Mouse (Mus musculus) embryonic stem cell, embryonic (primary cell): ENCODE results near the gene Nipsnap3a.

Experiments
- CTCF ChIA-PET, 4 experiments: fragments of 300-600 bp in 2 of 4; fragments of 350-600 bp in 2 of 4; sonication (Branson Sonifier 250); formaldehyde crosslinking; loops; one replicate each; lab custom pipeline; 2022; ENCODE audit warnings: inconsistent platforms in 2 of 4; lab: Charles Lee
- POLR2A ChIA-PET, 4 experiments: fragments of 300-600 bp in 2 of 4; fragments of 350-600 bp in 2 of 4; sonication (Branson Sonifier 250); formaldehyde crosslinking; loops; one replicate each; lab custom pipeline; 2022; ENCODE audit warnings: antibody characterized with exemption in 4 of 4, inconsistent platforms in 1 of 4; lab: Charles Lee

Gene Nipsnap3a

DNA sequence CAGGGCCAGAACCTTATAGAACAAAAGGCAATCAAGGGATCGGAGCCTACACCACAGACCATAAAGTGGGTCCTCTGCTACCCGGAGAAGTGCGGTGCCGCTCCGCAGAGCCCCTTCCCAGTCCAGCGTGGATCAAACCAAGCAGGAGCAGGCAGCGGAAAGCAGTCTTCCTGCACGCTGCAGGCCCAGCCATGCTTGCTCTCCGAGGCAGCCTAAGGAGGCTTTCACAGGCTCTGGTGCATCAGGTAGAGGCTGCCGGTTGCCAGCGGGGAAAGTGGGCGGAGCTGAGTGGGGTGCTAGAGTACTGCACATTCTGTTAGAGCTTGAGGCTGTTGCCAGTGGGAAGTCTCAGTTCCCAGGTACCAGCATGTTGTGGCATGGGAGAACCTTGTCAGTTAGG is at the start of gene Nipsnap3a:
Nipsnap3a (plus strand) TSS at position 25 of the 400 bp plus-strand sequence.
- ChIA-PET CTCF (interaction anchor here in 1 of 4 experiments (0.6 kb wide), 1 partner anchor 177 kb away, joined by 5 read pairs; no protein-coding TSS in a partner anchor), POLR2A (interaction anchor here in 1 of 4 experiments (1.0 kb wide), 1 partner anchor 21 kb away, joined by 3 read pairs; no protein-coding TSS in a partner anchor)

DNA sequence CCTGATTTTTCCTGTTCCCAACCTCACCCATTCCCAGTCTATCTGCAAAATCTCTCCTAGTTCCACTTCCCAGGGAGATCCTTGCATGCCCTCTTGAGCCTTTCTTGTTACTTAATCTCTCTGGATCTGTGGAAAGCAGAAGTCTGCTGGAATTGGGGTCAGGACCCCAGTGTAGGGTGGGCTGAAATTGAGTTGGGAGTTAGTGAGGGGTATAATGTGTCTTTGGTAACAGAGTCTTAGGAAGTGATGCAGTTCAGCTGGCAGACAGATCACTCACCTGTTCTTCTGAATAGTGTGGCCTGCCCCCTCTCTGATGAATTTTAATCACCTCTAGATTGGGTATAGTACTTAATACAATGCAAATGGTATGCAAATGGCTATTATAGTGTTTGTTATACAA is 42.4 kb upstream of the Nipsnap3a start:
- CTCF ChIA-PET: no interaction called here
- POLR2A ChIA-PET: interaction anchor here in 1 of 4 experiments (0.6 kb wide), 1 partner anchor 33 kb away, joined by 3 read pairs; no protein-coding TSS in a partner anchor

DNA sequence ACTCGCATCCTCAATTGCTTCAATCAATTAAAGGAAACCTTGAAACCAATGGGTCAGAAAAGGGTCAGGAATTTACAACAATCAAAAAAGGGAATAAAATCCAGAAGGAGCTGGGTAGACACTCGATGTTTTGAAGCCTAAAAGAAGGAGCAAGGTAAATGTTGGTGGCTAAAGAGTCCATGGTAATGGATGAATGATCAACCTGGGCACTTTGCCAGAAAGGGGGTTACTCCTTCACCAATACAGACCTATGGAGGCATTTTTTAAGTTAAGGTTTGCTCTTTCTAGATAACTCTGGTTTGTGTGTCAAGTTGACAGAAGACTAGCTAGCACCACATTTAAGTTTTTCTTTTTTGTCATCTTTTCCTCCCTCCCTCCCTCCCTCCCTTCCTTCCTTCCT is 40.1 kb upstream of the Nipsnap3a start:
- ChIA-PET POLR2A (no interaction called here), CTCF (no interaction called here)

DNA sequence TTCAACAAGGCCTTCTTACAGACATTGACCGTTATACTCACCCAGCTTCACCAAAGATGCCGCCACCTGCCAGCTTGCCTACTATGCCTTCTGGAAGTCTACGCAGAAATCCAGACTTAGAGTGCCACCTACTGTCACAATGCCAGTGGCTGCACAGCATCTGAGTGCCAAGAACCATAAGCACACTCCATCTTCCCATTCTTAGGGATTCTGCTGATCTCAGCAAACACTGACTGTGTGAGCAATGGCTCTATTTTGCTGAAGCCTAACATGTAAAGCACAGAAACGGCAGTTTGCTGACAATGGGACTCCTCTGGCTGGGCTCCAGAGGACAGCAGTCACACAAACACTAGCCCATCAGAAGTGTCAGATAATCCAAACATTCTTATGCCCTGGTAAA is 30.4 kb upstream of the Nipsnap3a start:
- POLR2A ChIA-PET: no interaction called here
- CTCF ChIA-PET: interaction anchor here in 2 of 4 experiments (0.5 to 0.6 kb wide), 2 partner anchors 13 to 1310 kb away, joined by 3 to 4 read pairs; no protein-coding TSS in a partner anchor

DNA sequence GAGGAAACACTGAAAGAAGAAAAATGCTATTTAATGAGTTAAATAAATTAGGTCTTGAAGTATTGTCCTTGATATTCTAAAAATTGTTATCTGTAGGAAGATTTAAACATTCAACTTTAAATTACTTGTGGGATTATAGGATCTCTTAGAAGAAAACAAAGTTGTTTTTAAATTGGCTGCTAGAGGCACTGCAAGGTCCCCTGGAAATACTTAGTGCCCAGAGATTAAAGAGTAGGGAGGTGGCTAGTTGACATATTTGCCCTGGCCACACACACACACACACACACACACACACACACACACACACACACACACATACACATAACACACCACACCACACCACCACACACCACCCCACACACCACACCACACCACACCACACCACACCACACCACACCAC is 24.8 kb upstream of the Nipsnap3a start, which contains the start of gene Olfr270:
Olfr270 (plus strand) TSS at position 301 of the 400 bp plus-strand sequence.
- ChIA-PET CTCF (no interaction called here), POLR2A (no interaction called here)

DNA sequence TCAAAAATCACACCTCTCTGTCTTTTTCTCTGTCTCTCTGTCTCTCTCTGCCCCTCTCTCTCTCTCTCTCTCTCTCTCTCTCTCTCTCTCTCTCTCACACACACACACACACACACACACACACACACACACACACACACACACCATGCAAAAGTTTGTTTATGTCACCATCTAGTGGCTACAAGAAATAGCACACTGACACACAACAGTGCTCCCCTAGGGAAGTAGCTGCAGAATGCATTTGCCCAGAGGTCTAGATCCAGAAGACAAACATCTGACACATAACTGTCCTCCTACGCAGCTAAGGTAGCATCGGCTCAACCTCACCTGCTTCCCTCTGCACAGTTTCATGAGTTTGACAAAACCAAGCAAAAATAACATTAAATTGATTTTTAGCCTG is 3.9 kb upstream of the Nipsnap3a start:
- POLR2A ChIA-PET: interaction anchor here in 1 of 4 experiments (0.7 kb wide), 2 partner anchors 45 to 110 kb away, joined by 4 to 5 read pairs; no protein-coding TSS in a partner anchor
- CTCF ChIA-PET: interaction anchor here (0.5 to 1.1 kb wide), 31 partner anchors 13 to 1934 kb away, joined by 3 to 14 read pairs (median 4); no protein-coding TSS in a partner anchor

DNA sequence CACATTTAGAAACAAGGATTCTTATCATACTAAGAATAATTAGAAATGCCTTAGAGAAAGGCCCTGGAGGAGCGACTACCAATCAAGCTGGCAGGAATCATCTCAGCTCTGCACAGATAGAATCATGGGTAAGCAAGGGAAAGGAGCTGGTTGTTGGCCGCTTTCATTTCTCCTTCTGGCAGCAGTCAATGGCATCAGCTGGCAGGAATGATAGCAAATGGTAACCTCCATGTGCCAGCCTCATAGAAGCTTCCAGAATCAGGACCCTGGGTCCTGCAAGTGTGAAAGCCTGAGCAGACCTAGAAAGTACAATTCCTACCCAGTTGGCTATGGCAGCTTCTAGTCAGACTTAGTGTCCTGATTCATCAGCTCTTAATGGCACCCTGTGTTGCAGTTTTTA is 2.8 kb upstream of the Nipsnap3a start:
- ChIA-PET POLR2A (no interaction called here), CTCF (interaction anchor here in 1 of 4 experiments (0.7 kb wide), 1 partner anchor 47 kb away, joined by 5 read pairs; no protein-coding TSS in a partner anchor)

DNA sequence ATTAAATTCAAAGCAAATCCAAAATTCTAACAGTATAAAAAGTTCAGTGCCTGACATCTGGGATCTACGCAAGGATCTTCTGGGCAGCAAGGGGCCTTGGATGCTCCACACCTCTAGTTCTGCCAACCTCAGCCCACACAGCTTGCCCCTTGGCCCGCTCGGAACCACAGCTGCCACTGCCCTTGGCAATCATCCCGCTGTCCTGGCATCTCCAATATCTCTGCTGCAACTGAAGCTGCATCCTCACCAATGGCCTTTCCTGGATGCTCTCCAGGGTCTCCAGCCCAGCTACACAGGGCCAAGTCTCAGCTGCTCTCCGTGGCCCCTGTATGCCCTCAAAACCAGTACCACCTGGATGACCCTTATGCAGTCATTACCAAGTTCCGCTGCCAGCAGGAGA is 10.4 kb downstream of the Nipsnap3a start:
- CTCF ChIA-PET: interaction anchor here in 1 of 4 experiments (0.6 kb wide), 1 partner anchor 59 kb away, joined by 4 read pairs; no protein-coding TSS in a partner anchor
- POLR2A ChIA-PET: no interaction called here

DNA sequence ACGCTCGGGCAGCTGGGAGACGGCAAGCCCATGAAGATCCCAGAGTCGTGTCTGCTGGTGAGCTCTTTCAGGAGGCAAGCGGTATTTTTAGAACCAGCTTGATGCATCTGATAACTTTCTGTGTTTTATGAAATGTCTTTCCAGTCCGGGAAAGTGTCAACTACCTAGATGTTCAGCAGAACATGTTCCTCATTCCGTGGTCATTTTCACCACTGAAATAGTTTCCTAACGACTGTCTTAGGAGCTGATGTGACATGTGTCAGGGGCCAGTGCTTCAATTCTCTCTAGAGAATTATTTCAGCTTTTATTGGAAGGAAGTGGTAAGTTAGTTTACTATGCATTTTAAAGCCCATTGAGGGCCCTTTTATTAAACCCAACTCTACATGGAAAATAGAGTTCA is 11.1 kb downstream of the Nipsnap3a start:
- ChIA-PET POLR2A (no interaction called here), CTCF (no interaction called here)

DNA sequence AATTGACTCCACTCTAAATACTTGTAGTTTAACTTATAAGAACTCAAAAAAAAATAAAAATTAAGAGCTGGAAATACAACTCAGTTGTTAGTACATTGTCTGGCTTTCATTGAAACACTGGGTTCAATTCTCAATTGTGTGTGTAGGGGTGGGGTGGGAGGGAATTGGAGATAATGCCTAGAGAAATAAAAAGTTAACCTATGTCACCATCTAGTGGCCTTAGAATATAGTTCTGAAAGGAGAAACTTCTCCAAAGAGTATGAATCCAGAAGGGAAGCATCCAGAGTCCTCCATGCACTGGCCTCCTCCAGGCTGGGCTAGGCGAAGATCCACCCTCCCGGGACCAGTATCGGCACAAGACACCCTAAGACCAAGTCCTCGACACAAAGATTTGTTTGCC is 20.1 kb downstream of the Nipsnap3a start:
- CTCF ChIA-PET: interaction anchor here in 1 of 4 experiments (0.6 kb wide), 1 partner anchor 534 kb away, joined by 3 read pairs; no protein-coding TSS in a partner anchor
- POLR2A ChIA-PET: interaction anchor here in 1 of 4 experiments (0.7 kb wide), 1 partner anchor 544 kb away, joined by 3 read pairs; no protein-coding TSS in a partner anchor

DNA sequence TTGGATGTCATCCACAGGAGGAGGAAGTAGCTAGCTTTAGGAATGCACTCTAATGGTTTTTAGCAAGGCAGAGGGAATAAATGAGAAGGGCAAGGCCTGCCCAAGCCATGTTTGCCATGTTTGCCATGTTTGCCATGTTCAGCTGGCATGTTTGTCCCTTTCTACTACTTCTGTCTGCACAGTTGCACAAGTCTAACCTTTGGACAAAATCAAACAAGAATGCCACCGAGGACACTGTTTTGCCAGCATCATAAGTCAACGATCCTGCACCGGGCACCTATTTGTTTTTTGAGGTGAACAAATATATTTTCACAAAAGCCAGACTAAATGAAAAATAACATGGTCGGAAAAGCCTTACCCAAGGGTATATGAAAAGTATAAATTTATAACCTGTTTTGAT is 20.8 kb downstream of the Nipsnap3a start:
- POLR2A ChIA-PET: interaction anchor here in 1 of 4 experiments (1.5 kb wide), 1 partner anchor 21 kb away, joined by 3 read pairs; the partner anchor contains the start of gene Nipsnap3a
- CTCF ChIA-PET: no interaction called here

DNA sequence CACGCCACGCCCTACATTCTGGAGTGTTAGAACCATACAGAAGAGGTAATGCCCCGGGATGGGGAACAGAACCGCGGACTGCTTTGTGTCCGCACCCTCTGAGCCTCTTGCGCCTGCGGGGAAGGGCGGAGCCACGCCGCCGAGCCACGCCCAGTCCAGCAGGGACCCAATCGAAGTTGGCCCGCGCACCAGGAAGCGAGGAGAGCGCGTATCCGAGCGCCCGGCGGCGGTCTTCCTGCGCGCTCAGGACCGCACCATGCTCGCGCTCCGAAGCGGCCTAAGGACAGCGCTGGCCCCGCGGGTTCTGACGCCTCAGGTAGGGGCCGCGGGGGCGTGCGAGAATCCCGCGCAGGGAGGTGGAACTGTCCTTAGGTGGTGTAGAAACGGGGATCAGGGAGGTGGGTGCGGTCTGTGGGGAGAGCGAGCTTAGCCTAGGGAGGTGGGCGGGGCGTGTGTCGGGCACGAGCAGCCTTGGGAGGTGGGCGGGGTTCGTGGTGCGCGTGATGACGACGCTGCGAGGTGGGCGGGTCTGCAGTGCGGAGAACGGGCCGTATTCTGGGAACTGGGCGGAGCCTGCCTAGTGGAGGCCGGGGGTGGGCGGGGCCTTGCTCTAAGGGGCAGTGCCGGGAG is 22.8 kb downstream of the Nipsnap3a start, which contains the start of gene Nipsnap3b:
Nipsnap3b (plus strand) TSS at position 149 of the 630 bp plus-strand sequence.
- POLR2A ChIA-PET: interaction anchor here in 3 of 4 experiments (0.5 to 1.6 kb wide), 15 partner anchors 9 to 1554 kb away, joined by 3 to 7 read pairs (median 3); partner anchors contain the start of gene Abca1 (in 1 of the 3)
- CTCF ChIA-PET: interaction anchor here in 2 of 4 experiments (0.6 to 0.7 kb wide), 4 partner anchors 27 to 940 kb away, joined by 3 to 6 read pairs (median 3); no protein-coding TSS in a partner anchor

DNA sequence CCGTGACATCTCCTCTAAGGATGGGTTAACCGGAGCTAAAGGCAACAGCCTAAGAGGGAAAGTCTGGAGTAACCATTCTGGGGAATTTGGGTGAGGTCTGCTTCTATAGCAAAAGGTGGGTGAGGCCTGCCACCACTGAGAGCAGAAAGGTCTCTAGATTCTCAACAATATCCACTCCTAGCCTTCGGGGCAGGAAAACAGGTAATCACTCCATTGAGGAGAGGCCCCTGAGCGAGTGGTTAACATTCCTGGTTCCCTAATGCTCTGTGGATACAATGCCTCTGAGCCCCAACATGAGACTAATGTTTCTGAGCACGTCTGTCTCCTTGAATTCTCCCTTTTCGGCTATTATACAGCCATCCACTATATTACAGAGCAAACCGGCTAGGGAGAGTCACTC is 25.3 kb downstream of the Nipsnap3a start:
- CTCF ChIA-PET: no interaction called here
- POLR2A ChIA-PET: no interaction called here

DNA sequence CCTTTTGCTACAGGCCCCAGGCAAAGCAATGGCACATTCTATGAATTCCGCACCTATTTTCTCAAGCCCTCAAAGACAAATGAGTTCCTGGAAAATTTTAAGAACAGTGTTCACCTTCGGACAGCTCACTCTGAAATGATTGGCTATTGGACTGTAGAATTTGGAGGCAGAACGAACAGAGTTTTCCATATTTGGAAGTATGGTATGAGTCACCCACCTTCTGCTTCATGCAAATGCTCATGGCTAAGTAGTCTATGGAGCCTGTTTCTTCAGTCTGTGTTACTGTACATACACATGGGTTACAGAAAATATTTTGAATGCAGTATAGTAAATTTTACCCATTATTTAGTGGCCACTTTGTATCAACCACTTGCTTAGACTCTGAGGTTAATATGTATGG is 26.0 kb downstream of the Nipsnap3a start:
- POLR2A ChIA-PET: no interaction called here

DNA sequence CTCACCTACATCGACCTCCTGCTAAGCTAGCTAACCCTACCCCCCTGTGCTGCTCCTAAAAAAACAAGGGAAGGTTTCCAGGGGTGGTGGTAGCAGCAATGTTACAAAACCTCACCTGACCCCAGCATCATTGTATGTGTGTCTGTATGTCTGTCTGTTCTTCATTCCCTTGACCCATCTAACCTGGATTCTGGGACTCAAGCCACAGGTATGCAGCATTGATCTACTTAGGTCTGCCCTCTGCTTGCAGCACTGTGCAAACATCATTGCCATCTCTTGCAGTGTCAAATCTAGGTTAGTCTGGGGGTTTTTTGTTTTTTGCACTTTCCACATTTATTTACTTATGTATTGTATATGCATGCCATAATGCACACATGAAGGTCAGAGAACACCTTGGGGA is 29.3 kb downstream of the Nipsnap3a start:
- ChIA-PET CTCF (no interaction called here), POLR2A (no interaction called here)

More for the DNA sequence above, 26.0 kb downstream of the Nipsnap3a start:
- CTCF ChIA-PET: no interaction called here

DNA sequence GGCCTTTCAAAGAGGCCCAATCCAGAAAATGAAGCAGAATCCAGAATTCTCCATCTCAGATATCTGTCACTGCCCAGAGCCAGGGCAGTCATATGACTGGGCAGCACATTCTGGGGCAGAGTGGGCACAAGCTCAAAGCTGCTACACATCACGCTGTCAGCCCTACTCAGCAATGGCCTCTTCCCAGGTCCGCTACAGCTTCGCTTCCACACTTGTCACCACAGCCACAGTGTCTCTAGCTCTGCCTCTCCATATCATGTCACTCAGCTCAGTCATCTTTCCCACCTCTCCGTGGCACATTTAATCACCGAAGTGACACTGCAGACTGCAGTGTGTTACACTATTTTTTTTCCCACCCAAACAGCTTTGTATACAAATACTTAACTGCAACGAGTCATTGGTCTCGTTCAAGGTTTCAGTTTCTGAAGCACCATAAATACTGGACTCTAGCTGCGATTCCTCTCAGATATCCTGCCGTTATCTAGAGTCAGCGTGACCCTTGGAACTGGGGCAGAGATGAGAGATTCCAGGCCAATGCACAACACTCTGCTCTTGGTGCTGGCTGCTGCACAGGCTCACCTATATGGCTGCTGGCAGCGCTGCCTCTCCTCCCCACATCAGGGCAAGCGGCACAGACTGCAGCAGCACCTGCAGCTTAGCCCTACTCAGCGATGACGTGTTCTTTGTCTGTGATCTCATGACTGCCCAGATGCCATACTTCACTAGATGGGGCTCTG is 34.3 kb downstream of the Nipsnap3a start:
- CTCF ChIA-PET: no interaction called here
- POLR2A ChIA-PET: interaction anchor here in 2 of 4 experiments (0.6 to 1.5 kb wide), 2 partner anchors 12 to 17 kb away, joined by 3 to 6 read pairs; partner anchors contain the start of gene Nipsnap3b (in 1 of the 2)

DNA sequence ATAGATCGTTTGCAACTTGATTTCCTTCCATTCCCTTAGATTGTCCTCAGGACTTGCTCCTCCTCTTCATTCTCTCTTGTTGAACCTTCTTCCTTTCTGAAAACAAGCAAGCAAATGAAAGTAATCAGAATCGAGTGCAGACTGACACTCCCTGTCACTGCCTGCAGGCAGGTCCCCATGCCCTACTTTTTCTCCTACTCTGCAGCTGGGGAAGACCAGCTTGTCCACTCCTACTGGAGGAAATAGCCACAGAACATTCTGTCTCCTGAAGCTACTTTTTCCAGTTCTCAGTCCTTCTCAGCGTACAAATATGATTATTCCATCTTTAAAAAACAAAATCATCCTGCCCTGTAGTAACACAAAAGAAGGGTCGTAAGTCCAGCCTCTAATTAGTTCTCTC is 35.3 kb downstream of the Nipsnap3a start:
- POLR2A ChIA-PET: interaction anchor here in 2 of 4 experiments (0.6 to 0.9 kb wide), 3 partner anchors 12 to 128 kb away, joined by 3 to 5 read pairs (median 3); no protein-coding TSS in a partner anchor
- CTCF ChIA-PET: interaction anchor here in 1 of 4 experiments (0.6 kb wide), 1 partner anchor 1993 kb away, joined by 3 read pairs; no protein-coding TSS in a partner anchor

DNA sequence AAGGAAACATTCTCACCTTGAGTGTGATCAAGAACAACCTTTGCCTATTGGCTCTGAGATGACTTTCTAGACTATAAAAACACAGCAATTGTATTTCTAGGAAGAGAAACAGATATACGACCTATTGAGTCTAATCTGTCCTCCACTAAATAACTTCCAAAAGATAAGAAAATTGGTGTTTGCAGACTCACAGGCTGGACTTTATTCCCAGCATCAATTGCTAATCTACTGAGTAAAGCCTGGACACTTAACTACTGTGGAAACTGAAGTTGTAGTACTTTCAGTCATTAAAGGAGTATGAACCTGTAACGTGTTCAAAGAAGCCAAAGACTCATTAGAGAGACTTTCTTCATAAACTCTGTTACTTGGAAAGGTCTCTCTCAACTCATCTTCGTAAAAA is 38.7 kb downstream of the Nipsnap3a start:
- ChIA-PET CTCF (no interaction called here), POLR2A (interaction anchor here in 1 of 4 experiments (0.6 kb wide), 1 partner anchor 609 kb away, joined by 3 read pairs; no protein-coding TSS in a partner anchor)
